Mouse (Mus musculus) 3T3-L1 (cell line): ENCODE measurements around the gene Erbb4.
A peak's percentile ranks its signal among the peaks of the same experiment; 100 is the strongest.
"Not testable (repeated sequence)": the region's sequence is repeated elsewhere in the genome, so short reads cannot be mapped to it uniquely, and the experiment has no call there.

Experiments used
- DNase-seq: peaks from one replicate; pipeline ENCODE4 v3.0.0-alpha.2; 2015; ENCODE audit warnings: low read depth, low spot score

The Erbb4 gene

GRCm38 (mm10) chr1:68860341-68860740 is 247.5 kb downstream of the Erbb4 start:
- no peak for DNase-seq

GRCm38 (mm10) chr1:68859480-68859879 is 248.4 kb downstream of the Erbb4 start:
- DNase-seq: no peak

- DNase-seq: no peak
Observed at GRCm38 (mm10) chr1:68839352-68839751, 268.5 kb downstream of the Erbb4 start.

GRCm38 (mm10) chr1:68834686-68835085 is 273.2 kb downstream of the Erbb4 start:
- no peak for DNase-seq

- DNase-seq: no peak
Observed at GRCm38 (mm10) chr1:68832101-68832500, 275.8 kb downstream of the Erbb4 start.

- DNase-seq: no peak
Observed at GRCm38 (mm10) chr1:68831575-68831974, 276.3 kb downstream of the Erbb4 start.

- DNase-seq: no peak
Observed at GRCm38 (mm10) chr1:68830501-68831239, 277.2 kb downstream of the Erbb4 start.

- DNase-seq: no peak
Observed at GRCm38 (mm10) chr1:68823116-68823644, 284.7 kb downstream of the Erbb4 start.

GRCm38 (mm10) chr1:68806711-68807110 is 301.1 kb downstream of the Erbb4 start:
- no peak for DNase-seq

GRCm38 (mm10) chr1:68787409-68788015 is 320.3 kb downstream of the Erbb4 start:
- DNase-seq: no peak

GRCm38 (mm10) chr1:68780653-68781052 is 327.2 kb downstream of the Erbb4 start:
- DNase-seq: peak; percentile 8

- no peak for DNase-seq
Observed at GRCm38 (mm10) chr1:68780032-68780431, 327.8 kb downstream of the Erbb4 start.

GRCm38 (mm10) chr1:68766095-68766494 is 341.8 kb downstream of the Erbb4 start:
- DNase-seq: not testable (repeated sequence)

GRCm38 (mm10) chr1:68762456-68762855 is 345.4 kb downstream of the Erbb4 start:
- no peak for DNase-seq

GRCm38 (mm10) chr1:68748976-68749375 is 358.9 kb downstream of the Erbb4 start:
- DNase-seq: no peak

- DNase-seq: no peak
Observed at GRCm38 (mm10) chr1:68681478-68681877, 426.4 kb downstream of the Erbb4 start.

GRCm38 (mm10) chr1:68674667-68675066 is 433.2 kb downstream of the Erbb4 start:
- no peak for DNase-seq

- no peak for DNase-seq
Observed at GRCm38 (mm10) chr1:68666831-68667601, 440.8 kb downstream of the Erbb4 start.

- no peak for DNase-seq
Observed at GRCm38 (mm10) chr1:68590475-68590874, 517.4 kb downstream of the Erbb4 start.

- DNase-seq: no peak
Observed at GRCm38 (mm10) chr1:68573851-68574540, 533.9 kb downstream of the Erbb4 start.

- no peak for DNase-seq
Observed at GRCm38 (mm10) chr1:68570924-68571323, 536.9 kb downstream of the Erbb4 start.

GRCm38 (mm10) chr1:68542942-68543341 is 564.9 kb downstream of the Erbb4 start:
- DNase-seq: no peak
